Comparison of ENCODE assay signal across 10 mouse cellular contexts in genomic region chr2:92934312-92934982, GRCm38 (mm10). TPM values are rescaled to one million over a fixed set of nuclear protein-coding genes. Genes with fewer than 3 reads are reported as not detected.
DNase-seq lines count a peak whose midpoint lies in the region; TF ChIP-seq lines count a peak whose summit lies in the region.
"Had no signal": no experiment of that assay in that cellular context is flagged by ENCODE, and none has a peak within 500 bp of the region (broad histone marks: within the 10 kb centered on the region; RNA-seq: fewer than 3 reads in every experiment).

No protein-coding gene starts in this region.

- intact Hi-C loops in left cerebral cortex, postnatal 36 days (cut with DNase I) = loop anchor here (2.0 kb wide), 1 partner anchor 18 kb away; no protein-coding TSS in a partner anchor

- no peak overlapping the region for H3K4me3 ChIP-seq in thymus, adult 2 months (ENCODE audit: control insufficient read depth, insufficient read depth, low read length)

- no peak overlapping the region for H3K27ac ChIP-seq in thymus, adult 2 months (ENCODE audit: control insufficient read depth, insufficient read depth, low read length)

- no peaks in the 10 kb centered on the region for H3K36me3 ChIP-seq in thymus, adult 2 months (ENCODE audit: control insufficient read depth, insufficient read depth, low read length)
- H3K36me3 ChIP-seq: G1E had no signal

- DNase-seq in thymus, postnatal 4 days = peak; percentile 17
- no peak for DNase-seq in thymus, adult 2 months
- peak; percentile 85 for DNase-seq in frontal cortex, adult 2 months (ENCODE audit: extremely low spot score in 1 of 2, low spot score in 1 of 2)
- peak; percentile 81 to 84 for DNase-seq in left cerebral cortex, postnatal 36 days (ENCODE audit: low spot score in 2 of 2)
- DNase-seq in telencephalon, adult 2 months (ENCODE audit: low read depth, low spot score) = peak; percentile 92
- DNase-seq in adrenal gland, postnatal 14 days = no peak
- DNase-seq in gastrocnemius, postnatal 25 days = no peak
- DNase-seq in adrenal gland, adult 2 months = no peak
- DNase-seq: lung, postnatal 36 days had no signal

- TF ChIP-seq CTCF in thymus, adult 2 months (IDR thresholded peaks at IDR 0.05; ENCODE audit: borderline replicate concordance, control insufficient read depth, extremely low read depth, insufficient read depth, low read length, poor library complexity) = no peak

- H3K4me1 ChIP-seq in thymus, adult 2 months (replicated peaks; ENCODE audit: control insufficient read depth, insufficient read depth, low read length) = peaks cover 43% of the 10 kb centered on the region

- TF ChIP-seq POLR2A in thymus, adult 2 months (IDR thresholded peaks at IDR 0.05; ENCODE audit: control insufficient read depth, extremely low read depth, insufficient read depth, low read length, poor library complexity) = no peak

- H3K27me3 ChIP-seq in thymus, adult 2 months (ENCODE audit: control insufficient read depth, insufficient read depth, low read length) = no peaks in the 10 kb centered on the region

- 86% methylated on average over 10 of the region's 10 CpGs for WGBS in thymus, adult 2 months

RNA-seq across cellular contexts. Expression of gene Syt13, which starts 19.5 kb away (rescaled TPM):
- polyA plus RNA-seq in thymus, adult 2 months (2012; rRNA removed) = 51.8 and 59.6 TPM in 2 replicates
- 103 and 104 TPM in 2 replicates for polyA plus RNA-seq in frontal cortex, adult 2 months (2012; rRNA removed)
- total RNA-seq in left cerebral cortex, postnatal 36 days (2021) = 100 to 1,000 TPM; 174 to 218 TPM
- 1.0 and 1.6 TPM in 2 replicates for total RNA-seq in adrenal gland, postnatal 14 days (2021)
- total RNA-seq in gastrocnemius, postnatal 25 days (2021) = under 1 TPM in 1 of 2 experiments, not detected in 1; 0.15 TPM
- 1 to 10 TPM in 1 of 2 experiments, under 1 TPM in 1; 0.89 to 1.6 TPM for total RNA-seq in adrenal gland, adult 2 months (2021)
- 0.15 and 0.30 TPM in 2 replicates for polyA plus RNA-seq in adrenal gland, adult 2 months (2012; rRNA removed)
- polyA plus RNA-seq: G1E had no signal

Comparison
In these comparisons a context has a peak if more than half of its experiments do, and no peak if none do; other contexts are left out.
1. DNase-seq: peak in thymus, postnatal 4 days (single experiment), frontal cortex, adult 2 months (2 of 2), left cerebral cortex, postnatal 36 days (2 of 2) and telencephalon, adult 2 months (single experiment); none in thymus, adult 2 months (single experiment), adrenal gland, postnatal 14 days (single experiment), gastrocnemius, postnatal 25 days (single experiment) and adrenal gland, adult 2 months (single experiment).
2. RNA of gene Syt13, which starts 19.5 kb away (total RNA-seq): 174 to 218 TPM in left cerebral cortex, postnatal 36 days; 0.89 to 1.6 TPM in adrenal gland, adult 2 months, 1.0 to 1.6 TPM in adrenal gland, postnatal 14 days and 0.15 TPM in gastrocnemius, postnatal 25 days; every median in the first group is over 10 times any median in the second.